Mouse (Mus musculus) lung, postnatal 36 days (tissue): ENCODE results near the gene Eef1g.

Experiments used
- DNase-seq: peaks from one replicate; pipeline ENCODE4 v3.0.0; 2022; ENCODE audit warnings: mixed read lengths

Eef1g gene

GRCm38 (mm10) chr19:8966590-8967372 lies at the start of gene Eef1g:
TSS of gene Eef1g (plus strand) at chr19:8967041.
- DNase-seq, result peak; percentile 100

- no peak for DNase-seq
These were observed 47.8 kb upstream of the Eef1g start for GRCm38 (mm10) chr19:8919000-8919399.

- no peak for DNase-seq
These were observed 47.2 kb upstream of the Eef1g start for GRCm38 (mm10) chr19:8919684-8920072.

GRCm38 (mm10) chr19:8920073-8920736 lies 46.6 kb upstream of the Eef1g start, which contains the start of gene B3gat3:
TSS of gene B3gat3 (plus strand) at chr19:8920374.
- peak; percentile 98 for DNase-seq

GRCm38 (mm10) chr19:8920836-8921291 lies 46.0 kb upstream of the Eef1g start:
- peak; percentile 70 for DNase-seq

- DNase-seq, result no peak
These were observed 45.1 kb upstream of the Eef1g start for GRCm38 (mm10) chr19:8921741-8922140.

- no peak for DNase-seq
These were observed 40.1 kb upstream of the Eef1g start for GRCm38 (mm10) chr19:8926766-8927165.

GRCm38 (mm10) chr19:8927891-8928525 lies 38.8 kb upstream of the Eef1g start:
- no peak for DNase-seq

GRCm38 (mm10) chr19:8928689-8929223 lies 38.1 kb upstream of the Eef1g start:
- DNase-seq, result no peak

- DNase-seq, result peak; percentile 96
These were observed 37.4 kb upstream of the Eef1g start, which contains the start of the genes Rom1 and Eml3 for GRCm38 (mm10) chr19:8929224-8930088. TSS of gene Rom1 (minus strand) at chr19:8929356. TSS of gene Eml3 (plus strand) at chr19:8929552.

- no peak for DNase-seq
These were observed 36.7 kb upstream of the Eef1g start for GRCm38 (mm10) chr19:8930117-8930516.

GRCm38 (mm10) chr19:8930771-8931170 lies 36.1 kb upstream of the Eef1g start:
- DNase-seq, result no peak

GRCm38 (mm10) chr19:8936736-8937135 lies 30.1 kb upstream of the Eef1g start:
- DNase-seq, result no peak

- DNase-seq, result no peak
These were observed 26.2 kb upstream of the Eef1g start for GRCm38 (mm10) chr19:8940526-8941133.

- no peak for DNase-seq
These were observed 25.7 kb upstream of the Eef1g start for GRCm38 (mm10) chr19:8941136-8941514.

- peak; percentile 96 for DNase-seq
These were observed 25.2 kb upstream of the Eef1g start, which contains the start of gene Mta2 for GRCm38 (mm10) chr19:8941515-8942217. TSS of gene Mta2 (plus strand) at chr19:8941875.

- peak; percentile 54 for DNase-seq
These were observed 24.4 kb upstream of the Eef1g start for GRCm38 (mm10) chr19:8942276-8942964.

GRCm38 (mm10) chr19:8943047-8943446 lies 23.8 kb upstream of the Eef1g start:
- no peak for DNase-seq

- no peak for DNase-seq
These were observed 22.8 kb upstream of the Eef1g start for GRCm38 (mm10) chr19:8944062-8944461.

- DNase-seq, result peak; percentile 86
These were observed 22.1 kb upstream of the Eef1g start for GRCm38 (mm10) chr19:8944750-8945149.
